Mouse (Mus musculus) thymus, postnatal 14 days (tissue): ENCODE results near the gene Cpm.
A peak's percentile ranks its signal among the peaks of the same experiment; 100 is the strongest.
"Not testable (repeated sequence)": the region's sequence is repeated elsewhere in the genome, so short reads cannot be mapped to it uniquely, and the experiment has no call there.

Experiments
- DNase-seq: peaks from one replicate; pipeline ENCODE4 v3.0.0; 2021

The Cpm gene

DNA sequence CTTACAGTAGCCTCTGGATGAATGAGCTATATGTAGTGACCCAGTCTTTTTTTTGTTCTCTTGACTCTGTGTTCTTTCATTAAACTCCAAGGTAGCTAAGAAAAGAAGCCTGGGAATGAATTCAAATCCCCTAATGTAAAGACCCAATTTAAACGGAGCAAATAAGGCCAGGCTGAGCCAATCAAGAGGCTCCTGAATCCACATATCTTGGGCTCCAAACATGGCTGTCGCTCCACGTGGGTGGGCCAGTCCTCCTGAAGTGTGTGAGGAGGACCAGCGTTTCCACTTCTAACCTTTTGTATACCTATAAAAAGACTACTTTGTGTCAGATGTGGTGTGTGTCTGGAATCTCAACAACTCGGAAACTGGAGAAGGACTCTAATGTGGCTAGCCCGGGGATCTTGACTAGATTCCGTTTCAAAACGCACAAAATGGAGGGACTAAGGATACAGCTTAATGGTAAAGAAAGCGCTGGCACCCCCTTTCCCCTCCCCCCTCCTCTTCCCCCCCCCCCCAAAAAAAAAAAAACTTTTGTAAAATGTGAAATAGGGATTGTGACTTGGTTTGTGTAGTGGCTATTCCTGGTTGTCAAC is 98.3 kb downstream of the Cpm start:
- DNase-seq = no peak

DNA sequence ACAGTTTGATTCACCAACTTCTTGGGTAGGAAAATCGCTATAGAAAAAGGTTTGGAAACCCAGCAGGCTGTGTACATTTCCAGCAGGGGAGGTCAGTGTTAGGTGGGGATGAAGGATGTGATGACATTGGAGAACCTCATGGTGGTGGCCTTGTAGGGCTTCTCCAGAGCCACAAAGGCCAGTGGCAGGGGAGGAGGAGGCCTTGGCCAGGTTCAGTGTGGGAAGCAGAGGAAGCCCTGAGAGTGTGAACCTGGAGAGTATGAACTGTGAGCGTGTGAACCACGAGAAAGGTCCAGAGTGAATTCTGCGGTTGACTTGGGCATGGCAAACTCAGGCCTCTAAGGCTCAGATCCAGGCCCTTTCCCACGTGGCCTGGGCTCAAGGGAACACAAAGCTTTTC is 99.3 kb downstream of the Cpm start:
- no peak for DNase-seq

DNA sequence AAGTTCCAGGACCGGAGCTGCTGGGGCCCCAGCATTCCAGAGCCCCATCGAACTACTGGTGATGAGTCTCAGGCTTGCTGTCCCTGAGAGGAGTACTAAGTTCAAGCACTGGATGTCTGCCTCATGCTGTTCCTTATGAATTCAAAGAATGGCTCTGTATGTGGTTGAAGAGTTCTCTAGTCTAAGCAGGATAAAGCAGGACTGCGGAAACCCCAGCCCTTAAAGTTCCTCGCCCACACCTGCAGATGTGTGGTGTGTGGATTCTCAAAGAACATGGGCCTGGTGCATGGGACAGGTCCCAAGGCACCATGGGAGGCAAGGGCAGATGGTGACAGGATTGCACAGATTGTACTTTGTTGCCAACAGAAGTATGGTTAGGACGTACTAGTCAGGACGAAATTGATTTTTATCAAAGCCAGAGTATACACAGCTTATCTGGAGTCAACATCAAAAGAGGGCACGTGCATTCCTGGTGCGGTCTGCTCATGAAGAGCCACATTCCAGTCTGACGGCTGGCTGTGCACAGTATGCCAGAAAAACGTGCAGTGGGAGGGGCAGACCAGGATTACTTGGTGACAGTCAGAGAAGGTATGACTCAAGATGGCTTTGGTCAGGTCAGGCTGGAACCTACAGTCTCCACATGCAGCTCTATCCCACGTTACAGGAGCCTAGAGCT is 100.0 kb downstream of the Cpm start:
- no peak for DNase-seq

DNA sequence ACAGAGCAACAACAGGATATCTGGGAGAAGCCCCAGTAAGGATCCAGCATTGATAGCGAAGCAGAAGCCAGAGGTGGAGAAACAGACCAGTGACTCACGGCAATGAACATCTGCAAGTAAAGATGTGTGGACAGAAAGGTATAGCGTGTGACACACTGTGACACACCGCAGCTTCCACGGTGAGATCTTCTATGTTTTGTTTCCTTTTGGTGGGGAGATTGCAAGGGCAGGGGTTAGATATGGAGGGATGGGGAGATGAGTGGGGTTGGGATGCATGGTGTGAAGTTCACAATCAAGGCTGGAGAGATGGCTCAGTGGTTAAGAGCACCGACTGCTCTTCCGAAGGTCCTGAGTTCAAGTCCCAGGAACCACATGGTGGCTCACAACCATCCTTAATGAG is 100.8 kb downstream of the Cpm start:
- no peak for DNase-seq

DNA sequence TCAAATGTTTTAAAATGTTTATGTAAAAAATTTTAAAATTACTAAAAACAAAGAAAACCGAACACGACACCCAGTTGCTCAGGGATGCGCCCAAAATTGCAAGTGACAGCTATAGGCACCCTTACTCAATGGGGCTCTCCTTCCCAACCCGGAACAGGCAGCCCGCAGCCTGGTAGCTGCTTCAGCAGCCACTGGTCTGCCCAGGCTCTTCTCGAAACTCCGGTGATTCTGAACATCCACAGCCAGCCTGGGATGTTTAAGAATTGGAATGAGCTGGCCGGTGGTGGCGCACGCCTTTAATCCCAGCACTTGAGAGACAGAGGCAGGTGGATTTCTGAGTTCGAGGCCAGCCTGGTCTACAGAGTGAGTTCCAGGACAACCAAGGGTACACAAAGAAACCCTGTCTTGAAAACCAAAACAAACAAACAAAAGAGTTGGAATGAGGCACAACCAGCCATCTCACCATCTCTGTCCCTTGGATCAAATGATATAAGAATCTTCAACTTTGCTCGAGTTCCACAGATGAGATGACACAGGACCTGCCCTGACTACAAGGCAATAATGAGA is 101.4 kb downstream of the Cpm start:
- no peak for DNase-seq

DNA sequence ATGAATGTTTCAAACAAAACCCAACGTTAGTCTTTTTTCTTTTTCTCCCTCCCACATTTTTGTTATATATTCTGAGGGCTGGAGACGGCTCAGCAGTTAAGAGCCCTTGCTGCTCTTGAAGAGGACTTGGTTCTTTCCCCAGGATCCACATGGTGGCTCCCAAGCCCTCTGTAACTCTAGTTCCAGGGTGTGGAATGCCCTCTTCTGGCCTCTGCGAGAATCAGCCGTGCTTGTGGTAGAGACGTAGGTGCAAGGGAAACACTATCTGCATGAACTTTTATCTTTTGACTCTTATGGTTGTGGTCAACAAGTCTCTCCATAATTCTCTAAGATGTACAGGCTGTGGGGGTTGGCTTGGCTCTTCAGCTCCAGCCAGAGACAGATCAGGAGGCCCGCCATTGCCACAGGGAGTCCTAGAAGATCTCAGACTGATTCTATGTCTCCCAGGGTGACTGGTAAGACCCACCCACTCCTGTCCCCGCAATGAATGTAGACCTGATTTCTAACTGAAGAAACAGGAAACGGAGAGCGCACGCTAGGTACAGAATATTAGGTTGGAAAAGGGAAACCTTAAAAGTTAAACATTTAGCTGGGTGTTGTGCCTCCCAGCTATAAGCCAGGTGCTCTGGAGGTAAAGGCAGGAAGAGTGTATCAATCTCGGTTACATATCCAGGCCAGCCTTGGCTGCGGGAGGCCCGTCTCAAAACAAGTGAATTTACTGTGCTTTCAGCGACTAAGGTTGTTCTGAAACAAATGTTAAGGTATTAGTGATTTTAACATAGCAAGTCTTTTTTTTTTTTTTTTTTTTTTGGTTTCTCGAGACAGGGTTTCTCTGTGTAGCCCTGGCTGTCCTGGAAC is 102.2 kb downstream of the Cpm start:
- DNase-seq = peak; percentile 80

DNA sequence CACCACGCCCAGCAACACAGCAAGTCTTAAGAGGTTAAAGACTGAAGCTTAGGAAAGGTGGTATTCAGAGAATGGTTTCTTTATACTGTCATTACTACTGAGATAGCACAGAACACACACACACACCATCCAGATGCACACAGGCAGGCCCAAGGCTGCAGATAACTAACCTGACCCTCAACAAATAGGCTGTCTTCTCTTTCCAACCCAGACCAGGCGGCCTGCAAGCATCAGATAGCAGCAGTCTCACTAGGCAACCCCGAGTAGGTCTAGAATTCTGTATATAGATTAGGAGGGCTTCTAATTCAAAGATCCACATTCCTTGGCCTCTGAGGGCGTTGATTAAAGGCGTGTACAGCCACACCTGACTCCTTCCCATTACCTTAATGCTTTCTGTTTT is 102.9 kb downstream of the Cpm start:
- no peak for DNase-seq

DNA sequence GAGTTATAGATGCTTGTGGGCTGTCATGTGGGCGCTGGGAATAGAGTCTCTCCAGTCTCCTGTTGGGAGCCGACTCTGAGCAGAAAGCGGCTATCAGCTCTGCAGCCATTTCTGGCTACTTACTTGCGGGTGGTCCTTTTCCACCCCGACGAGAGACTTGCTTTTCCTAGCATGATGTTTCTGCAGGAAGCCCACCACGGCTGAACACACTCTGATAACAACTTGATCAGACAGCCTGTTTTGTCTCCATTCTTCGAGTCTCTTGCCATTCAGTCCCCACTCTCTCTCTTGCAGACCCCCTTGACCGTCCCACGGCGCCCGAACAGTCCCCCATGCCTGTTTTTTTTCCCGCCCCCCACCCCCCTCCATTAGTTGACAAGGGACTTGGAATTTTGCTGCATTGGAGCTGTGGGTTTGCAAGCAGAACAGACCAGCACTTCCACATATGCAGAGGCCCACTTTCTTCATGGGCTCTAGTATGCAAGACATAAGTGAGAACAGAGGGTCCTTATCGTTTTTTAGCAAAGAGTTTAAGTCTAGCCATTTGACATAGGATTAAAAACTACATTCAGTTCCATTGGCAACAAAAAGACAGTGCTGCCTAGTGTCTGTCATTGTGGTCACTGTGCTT is 103.8 kb downstream of the Cpm start:
- DNase-seq = no peak

DNA sequence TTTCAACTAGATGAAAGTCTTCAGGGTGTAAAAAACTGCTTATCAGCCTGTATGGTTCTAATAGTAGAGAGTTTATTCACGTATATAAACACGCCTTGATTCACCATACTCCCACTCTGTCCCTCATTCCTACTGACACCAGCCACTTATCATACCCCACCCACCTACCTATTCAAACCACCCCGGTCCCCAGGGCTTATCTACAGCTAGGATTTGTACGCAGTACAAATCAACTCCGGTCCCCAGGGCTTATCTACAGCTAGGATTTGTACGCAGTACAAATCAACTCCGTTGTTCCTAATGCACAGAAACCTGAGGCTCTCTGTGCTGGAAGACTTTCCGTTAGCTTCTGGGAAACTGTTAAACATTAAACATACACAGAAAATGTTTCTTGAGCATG is 104.3 kb downstream of the Cpm start:
- DNase-seq = not testable (repeated sequence)

DNA sequence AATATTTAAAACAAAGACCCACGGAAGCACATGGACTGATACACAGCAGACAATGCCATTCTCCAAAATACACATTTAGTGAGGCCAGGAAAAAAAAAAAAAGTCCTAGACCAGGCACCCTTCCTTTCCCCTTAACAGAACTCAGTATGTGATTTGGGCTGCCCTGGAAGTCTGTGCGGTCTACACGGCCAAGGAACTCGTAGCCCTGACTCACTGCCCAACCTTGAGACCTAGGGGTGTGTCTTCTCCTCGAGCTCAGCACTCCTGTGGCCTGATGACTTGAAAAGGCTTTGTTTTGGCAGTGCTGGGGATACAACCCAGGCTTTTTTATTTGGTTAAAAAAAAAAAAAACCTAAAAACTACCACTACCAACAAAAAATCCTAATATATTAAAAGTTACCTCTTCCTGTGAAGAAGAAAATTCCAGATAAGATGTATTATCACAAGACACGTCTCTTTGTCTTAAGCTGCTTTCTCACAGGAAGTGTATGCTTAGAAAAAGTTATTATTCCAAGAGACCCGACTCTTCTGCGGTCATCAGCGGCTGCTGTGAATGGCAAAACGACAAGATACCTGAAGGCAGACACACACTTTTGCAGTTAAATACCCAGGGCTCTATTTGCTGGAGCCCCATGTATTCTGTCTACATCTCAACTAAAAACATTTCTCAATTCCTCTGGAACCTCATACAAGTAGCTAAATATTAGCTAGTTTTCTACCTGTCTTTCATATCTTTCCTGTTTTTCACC is 105.0 kb downstream of the Cpm start:
- DNase-seq = not testable (repeated sequence)

DNA sequence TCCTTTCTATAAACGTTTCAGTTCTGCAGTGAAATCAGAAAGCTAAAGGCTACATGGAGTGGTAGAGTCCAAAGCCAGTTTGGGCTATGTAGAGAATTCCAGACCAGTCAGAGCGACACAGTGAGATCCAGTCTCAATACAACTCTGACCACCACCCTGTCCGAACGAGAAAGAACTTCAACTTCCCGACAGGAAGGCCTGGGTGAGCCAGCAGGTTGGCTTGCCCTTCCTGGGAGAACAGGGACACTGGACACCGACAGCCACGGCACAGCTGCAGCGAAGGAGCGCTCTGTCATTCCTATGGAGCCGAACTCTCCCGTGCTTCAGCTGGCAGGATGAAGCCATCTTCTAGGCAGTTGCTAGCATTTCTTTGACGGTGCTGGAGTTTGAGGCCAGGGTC is 106.1 kb downstream of the Cpm start:
- not testable (repeated sequence) for DNase-seq

DNA sequence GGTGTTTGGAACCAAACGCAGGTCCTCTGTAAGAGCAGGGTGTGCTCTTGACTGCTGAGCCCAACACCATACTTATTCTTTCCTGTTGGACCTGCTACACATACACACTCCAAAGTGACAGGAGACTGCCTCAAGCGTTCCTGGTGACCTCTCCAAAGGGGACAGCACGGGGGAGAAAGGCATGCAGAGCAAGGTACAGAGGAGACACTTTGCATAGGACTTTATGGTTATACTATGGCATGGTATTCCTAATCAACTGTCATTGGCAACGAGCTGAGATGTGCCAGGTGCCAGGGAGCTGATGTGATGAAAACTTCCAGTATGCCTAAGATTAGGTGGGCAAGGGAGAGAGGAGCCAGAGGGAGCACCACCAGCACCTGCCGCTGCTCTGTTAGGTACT is 107.3 kb downstream of the Cpm start:
- DNase-seq = no peak
